Mouse (Mus musculus): ENCODE data around the gene Lmo7.

Lmo7 gene

DNA sequence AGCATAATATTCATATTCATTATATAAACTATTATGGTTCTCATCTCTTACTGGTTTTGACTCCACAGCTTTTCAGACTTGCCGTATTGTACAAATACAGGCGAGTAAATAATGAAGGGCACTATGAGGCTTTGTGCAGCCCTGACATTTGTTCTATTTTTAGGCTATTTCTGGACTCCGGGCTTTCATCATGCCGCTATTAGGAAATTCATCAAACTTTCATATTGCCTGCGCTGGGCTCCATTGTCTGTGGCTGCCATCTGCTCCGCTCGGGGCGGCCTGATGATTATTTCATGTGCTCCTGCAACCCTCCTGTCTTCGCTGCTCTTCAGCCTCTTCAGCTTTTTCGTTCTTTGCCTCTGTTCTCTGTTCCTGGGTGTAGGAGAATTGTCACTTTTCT is 50.3 kb downstream of the Lmo7 start:
- no peak for DNase-seq (ENCODE audit: low read depth, low spot score)

DNA sequence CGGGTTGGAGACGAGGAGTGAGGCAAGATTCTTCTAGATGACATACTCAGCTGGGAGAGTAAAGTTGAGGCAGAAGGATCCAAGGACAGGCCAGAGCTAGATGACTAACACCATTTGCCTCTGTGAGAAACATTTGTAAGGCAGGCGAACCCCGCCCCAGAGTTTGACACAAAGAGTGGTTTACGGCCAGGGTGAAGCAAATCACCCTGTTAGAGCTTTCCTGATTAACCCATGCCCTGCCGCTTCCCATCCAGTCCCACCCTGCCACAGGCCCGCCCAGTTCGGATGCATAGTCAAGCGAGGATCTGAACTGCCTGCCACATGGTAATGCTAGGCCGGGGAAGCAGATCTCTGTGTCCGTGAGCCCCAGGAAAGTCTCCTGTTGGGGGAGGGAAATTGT is 51.5 kb downstream of the Lmo7 start:
- peak; percentile 91 for DNase-seq (ENCODE audit: low read depth, low spot score)

DNA sequence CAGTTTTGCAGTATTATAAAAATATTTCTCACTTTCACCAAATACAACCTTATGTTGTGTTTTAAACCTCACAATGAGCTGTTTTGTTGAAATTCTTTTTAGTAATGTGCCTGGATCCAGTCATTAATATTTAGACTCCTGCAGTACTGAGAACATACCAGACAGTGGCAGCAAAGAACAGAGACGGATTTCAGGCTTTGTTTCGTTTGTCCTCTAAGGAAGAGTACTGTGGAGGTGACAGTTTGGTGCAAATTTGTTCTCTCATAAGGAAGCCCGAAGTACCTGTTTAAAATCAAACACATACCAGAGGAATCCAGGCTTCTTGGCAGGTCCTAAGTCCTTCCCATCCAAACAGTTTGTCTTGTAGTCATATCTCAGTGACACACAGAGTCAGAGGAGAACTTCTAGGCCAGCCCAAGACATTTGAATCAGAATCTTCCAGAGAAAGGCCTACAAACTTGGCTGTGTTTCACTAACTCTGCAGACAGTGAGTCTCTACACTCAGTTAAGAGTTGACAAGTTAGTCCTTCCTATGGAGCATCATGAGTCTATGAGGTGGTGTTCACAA is 52.3 kb downstream of the Lmo7 start:
- peak; percentile 60 for DNase-seq (ENCODE audit: low read depth, low spot score)

DNA sequence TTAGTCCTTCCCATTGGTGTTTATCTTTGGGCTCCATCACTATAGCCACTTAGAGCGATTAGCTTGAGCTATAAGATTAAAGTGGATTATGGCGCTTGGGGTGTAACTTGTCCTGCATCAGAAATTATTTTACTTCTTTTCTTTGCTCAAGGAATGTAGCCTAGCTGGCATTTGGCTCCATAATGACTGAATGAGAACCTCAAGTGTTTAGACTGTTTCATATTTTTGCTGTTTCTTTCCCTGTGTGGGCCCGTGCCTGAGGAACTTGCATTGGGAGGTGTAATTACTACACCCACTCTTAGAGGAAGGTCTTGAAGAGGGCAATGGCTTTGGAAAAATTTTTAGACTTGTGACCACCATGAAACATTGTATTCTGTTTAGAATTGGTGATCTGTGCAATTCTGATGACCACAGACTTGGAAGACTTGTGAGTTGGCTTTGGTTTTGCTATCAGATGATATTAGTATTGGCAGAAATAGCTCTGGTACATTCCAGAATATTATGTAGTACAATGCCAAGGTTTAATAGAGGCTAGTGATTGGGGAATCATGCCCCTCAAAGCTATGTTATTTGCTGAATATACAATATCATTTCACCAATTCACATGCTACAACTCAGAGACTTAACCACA is 54.7 kb downstream of the Lmo7 start:
- DNase-seq (ENCODE audit: low read depth, low spot score) = no peak

DNA sequence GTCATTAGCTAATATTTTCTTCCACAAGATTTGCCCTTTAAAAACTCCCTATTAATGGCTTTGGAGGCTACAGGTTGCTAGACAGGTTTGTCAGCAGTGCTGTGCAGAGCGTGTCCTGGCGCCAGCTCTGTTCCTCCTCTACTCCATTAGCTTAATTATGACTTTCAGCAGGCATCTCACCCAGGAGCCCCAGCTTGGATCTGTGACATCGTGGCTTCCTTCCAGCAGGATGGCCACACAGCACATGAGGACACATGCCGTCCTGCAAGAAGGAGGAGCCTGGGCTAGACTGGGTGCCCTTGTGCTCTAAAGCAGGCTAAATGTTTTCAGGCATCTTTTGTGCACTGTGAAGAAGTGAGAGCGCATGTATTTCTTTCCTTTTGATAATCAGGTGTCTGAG is 58.1 kb downstream of the Lmo7 start:
- DNase-seq (ENCODE audit: low read depth, low spot score) = no peak

DNA sequence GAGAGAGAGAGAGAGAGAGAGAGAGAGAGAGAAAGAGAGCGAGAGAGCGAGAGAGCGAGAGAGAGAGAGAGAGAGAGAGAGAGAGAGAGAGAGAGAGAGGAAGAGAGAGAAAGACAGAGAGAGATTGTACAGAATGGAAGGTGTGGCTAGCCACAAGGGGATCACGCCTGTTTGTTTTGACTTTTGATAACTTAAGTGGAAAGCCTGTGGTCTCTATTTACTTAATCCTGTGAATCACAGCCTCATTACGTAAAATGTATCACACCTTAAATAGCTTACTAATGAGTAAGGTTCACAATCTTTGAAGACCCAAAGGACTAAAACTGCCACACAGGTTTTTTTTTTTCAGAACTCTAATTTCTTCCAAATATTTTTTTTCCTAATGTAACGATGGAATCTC is 58.7 kb downstream of the Lmo7 start:
- no peak for DNase-seq (ENCODE audit: low read depth, low spot score)

DNA sequence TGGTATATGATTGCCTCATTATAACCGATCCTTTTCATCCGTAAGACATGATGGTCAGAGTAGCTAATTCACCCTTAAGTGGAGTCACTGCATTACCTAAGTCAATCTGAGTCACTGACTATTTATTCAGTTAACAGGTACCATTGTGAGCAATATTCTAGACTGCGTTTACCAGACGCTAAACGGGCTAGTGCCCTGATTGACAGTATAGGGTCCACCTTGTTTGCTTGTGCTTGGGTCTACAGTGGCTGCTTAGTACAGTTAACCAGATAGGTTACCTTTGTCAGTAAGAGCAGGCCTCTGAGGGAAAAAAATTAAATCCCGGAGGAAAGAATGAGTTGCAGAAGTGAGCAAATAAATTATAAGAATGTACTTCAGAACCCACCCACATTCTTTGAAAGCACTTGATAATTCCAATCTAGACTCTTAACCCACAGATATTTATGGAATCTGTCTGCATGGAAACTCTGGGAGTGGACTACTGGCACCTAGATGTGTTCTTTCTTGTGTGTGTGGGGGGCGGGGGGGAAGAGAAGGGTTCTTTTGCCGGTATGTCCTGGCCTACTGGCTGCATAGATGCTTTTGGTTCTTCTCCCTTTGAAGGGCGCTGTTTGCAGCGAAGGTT is 64.9 kb downstream of the Lmo7 start:
- DNase-seq (ENCODE audit: low read depth, low spot score) = no peak

DNA sequence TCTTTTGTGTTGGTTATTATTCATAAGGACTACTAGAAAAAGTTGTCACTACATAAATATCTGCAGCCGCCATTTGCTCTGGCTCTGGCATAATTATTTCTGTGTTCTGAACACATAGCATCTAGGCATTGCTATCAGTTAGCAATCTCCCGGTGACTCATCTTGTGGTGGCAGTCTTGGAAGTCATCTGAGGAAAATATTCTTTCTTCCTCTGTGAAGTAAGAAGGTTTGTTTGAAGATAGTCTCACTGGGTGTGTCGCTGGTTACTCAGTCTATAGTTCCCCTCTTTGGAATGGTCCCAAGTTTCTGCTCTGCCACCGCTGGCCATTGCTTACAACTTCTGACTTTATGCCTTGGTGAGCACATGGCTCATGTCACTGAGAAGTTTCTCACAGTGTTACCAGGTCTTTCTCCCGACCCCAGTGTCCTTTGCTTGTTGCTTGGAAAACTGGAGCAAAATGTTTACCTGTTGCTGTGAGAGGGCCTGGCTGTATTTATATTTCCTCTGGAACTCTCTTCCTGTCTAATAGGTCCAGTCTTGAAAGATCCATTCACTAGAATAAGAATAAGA is 68.3 kb downstream of the Lmo7 start:
- DNase-seq (ENCODE audit: low read depth, low spot score) = no peak

DNA sequence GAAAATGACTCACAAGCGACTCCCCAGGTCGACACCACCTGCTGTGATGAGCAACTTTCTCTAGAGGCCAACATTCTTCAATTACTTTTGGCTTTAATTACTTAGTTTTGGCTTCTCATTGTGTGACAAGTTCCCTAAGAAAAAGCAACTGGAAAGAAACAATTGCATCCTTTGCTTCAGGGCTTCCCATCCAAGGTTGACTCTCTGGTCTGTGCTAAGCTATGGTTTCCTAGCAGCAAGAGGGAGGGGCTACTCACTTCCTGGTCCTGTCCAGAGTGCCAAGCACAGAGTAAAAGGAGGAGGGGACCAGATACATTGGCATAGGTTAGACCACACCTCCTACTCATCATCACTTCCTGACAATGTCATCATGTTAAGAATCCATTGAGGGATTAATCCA is 69.0 kb downstream of the Lmo7 start:
- no peak for DNase-seq (ENCODE audit: low read depth, low spot score)

DNA sequence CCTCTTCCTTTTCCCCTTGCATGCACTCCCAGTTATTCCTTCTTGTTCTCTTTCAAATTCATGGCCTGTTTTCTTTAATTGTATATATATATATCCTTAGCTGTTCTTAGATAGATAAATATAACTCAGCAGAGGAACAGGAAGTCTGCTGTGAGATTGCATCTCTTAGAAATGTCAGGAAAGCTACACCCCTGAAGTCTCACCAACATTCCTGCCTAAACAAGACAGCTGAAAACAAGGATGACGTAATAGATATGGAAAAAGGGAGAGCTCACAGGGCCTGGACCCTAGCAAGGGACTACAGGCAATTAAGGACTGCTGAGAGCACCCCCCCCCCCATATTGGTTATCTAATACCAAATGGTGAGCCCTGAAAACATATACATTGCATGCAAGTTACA is 71.9 kb downstream of the Lmo7 start:
- DNase-seq (ENCODE audit: low read depth, low spot score) = no peak

DNA sequence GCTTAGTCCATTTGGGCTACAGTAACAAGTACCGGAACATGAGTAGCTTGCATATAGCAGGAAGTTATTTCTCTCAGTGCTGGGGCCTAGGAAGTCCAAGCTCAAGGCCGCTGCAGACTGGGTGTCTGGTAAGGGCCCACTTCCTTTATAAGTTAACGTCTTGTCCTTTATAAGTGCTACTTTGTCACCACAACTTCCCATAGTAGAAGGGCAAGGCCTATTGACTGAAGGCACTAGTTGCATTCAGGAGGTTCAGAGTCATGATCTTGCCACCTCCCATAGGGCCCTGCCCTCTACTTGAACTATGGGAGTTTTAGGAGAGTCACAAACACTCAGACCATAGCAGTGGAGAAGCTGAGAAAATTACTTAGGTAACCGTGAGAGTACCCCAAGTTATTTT is 74.4 kb downstream of the Lmo7 start:
- DNase-seq (ENCODE audit: low read depth, low spot score) = no peak

DNA sequence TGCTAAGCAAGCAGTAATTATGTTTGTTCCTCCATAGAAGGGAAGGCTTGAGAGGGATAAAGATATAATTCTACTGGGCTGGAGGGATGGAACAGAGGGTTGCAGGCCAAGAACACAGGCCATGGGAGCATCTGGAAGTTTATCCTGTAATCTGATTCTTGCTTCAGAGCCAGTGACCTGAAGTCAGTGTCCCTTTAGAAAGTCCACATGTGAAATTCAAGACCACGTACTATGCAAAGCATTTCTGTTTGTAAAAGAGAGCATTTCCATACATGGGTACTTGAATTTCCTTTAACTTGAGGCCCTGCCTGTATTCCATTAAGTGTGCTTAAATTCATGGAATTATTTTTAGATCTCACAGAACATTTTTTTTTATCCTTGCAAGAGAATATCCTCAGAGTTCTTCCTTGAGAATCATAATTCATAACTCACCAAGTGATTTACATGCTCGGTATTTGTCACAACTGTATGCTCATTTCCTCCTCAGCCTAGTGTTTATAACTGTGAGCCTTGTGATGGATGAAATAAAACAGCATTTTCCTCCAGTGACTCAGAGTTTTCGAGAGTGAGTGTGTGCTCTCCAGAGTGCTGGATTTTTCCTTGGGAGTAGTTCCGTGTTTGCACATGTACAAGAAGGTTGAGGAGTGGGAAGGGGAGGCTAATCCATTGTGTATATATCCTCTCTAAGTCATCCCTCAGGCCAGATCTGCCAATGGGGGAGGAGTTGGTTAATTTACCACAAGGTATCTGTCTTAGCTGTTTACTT is 75.0 kb downstream of the Lmo7 start:
- no peak for DNase-seq (ENCODE audit: low read depth, low spot score)

DNA sequence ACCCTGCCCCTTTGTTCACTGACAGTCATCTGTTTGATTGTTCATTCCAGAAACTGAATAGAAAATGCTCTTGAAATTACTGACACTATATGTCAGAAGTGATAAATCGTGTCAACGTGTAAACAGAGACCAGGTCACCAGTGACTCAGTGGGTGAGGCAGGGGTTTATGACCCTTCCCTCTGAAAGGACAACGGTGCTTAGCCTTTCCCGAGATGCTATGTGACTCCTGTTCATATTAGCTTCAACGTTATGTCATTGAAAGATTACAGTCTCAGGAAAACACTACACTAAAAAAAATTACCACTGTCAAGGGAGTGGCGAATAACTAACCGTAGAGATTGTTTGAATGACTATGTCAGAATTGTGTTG is 75.6 kb downstream of the Lmo7 start:
- DNase-seq (ENCODE audit: low read depth, low spot score) = no peak

DNA sequence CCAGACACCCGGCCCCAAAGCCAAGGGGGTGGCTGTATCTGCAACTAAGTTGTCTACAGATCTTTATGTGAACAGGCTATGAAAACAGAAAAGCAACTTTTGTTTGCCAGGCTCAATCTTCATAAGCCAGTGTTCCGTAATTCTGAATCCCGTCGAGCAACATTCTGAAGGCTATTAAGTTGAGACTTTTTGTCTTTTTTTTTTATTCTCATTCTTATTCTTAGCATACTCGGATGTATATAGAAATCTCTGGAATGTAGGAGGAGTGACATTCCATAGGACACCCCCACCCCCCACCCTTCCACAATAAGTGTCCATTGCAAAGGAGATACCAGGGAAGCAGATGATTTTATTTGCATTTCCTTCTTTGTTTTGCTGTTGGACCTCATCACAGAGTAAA is 76.3 kb downstream of the Lmo7 start:
- DNase-seq (ENCODE audit: low read depth, low spot score) = no peak

DNA sequence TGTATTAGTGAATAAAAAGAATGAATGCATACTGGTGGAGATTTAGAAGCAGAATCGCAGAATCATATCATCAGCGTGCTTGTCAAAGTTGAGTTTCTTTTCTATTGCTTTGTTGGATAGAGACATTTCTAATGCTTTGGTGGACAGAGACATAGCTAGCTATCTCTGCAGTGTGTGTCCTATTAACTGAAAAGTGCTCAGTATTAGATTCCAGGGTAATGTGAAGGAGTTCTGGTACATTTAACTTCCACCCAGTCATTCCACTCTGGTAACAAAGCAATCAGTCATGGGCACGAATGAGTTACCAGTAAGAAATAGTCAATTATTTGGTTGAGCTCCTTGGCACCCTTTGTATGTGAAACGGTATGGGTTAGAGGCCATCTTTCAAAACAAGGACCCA is 76.8 kb downstream of the Lmo7 start:
- DNase-seq (ENCODE audit: low read depth, low spot score) = no peak

DNA sequence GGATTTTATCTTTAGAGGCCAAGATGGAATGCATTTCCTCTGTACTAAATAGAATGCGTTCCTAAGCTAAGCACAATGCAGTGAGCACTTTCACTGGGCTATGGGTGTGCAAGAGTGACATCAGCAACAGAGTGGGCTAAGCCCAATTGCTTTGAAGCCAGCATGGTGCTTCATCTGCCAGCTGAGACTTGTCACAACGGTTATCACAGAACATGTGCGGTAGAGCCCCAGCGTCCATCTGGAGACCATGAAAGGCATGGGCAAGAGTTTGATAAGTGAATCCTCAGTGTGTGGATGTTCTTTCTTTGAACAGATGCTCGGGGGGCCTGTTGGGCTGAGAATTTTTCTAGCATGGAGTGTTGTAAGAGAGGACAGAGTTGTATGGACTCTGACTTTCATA is 86.7 kb downstream of the Lmo7 start:
- no peak for DNase-seq (ENCODE audit: low read depth, low spot score)

DNA sequence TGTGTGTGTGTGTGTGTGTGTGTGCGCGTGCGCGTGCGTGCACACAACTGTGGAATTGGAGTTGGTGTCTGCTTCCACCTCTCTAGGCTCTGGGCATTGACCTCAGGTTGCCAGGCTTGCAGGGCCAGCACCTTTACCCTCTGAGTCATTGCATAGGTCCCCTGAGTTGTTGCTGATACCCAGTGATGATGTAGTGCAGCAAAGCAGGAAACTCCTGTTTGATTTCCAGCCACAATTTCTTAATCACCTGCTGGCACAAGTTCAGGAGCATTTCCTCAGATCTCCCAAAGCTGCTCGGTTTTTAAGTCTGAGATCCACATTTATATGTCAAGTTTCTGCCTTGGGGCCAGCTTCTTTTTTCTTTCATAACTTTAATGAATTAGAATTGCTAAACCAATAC is 92.6 kb downstream of the Lmo7 start:
- no peak for DNase-seq (ENCODE audit: low read depth, low spot score)

DNA sequence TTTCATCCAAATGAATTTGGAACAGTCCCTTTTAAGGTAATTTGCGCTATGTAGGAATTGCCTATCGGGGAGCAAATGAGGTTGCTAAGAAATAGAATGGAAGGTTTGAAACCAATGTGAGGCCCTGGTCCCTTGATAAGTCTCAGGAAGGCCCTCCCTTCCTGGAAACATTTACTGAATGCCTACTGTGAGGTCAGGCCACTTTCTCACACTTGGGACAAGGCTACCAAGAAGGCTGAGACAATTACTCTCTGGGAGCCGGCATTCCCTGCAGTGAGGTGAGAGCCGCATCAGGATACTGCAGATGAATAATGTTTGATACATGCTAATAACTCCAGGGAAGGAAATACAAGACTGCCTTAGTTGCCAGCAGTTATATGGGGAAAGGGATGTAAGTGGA is 93.1 kb downstream of the Lmo7 start:
- DNase-seq (ENCODE audit: low read depth, low spot score) = no peak

DNA sequence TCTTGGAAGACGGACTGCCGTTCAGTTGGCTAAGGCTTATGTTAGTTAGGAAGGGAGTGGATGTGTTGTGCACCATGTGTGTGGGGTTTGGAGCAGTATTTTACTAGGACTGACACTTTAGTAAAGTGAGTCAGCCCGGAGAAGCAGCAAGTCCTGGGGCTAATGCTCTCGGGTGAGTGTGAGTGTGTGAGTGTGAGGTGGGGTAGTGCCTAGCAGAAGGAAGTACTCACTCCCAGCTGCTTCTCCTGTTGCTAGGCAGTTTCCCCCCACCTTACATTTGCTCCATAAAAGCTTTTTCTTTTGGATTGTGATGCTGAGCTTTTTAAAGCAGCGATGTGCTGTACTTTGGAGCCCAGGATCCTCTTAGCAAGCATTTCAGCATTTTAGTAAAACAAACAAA is 99.9 kb downstream of the Lmo7 start:
- no peak for DNase-seq (ENCODE audit: low read depth, low spot score)

DNA sequence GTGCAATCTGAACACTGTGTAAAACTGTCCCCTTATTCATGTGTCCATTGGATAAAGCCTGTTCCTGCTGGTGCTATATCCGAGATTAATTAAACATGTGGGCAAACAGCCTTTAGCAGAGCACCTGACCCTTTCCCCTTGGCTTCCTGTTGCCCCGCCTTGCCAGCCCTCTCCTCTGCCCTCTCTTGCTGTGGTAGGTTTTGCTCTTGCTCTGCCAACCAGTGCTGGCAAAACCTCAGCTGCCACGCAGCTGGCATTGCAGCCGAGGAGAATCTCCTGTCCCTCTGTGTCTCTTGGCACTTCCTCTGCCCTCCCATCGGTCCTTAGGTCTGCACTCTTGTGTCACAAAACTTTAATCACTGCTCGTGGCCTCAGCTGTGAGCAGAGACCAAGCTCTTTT is 100.4 kb downstream of the Lmo7 start:
- no peak for DNase-seq (ENCODE audit: low read depth, low spot score)

DNA sequence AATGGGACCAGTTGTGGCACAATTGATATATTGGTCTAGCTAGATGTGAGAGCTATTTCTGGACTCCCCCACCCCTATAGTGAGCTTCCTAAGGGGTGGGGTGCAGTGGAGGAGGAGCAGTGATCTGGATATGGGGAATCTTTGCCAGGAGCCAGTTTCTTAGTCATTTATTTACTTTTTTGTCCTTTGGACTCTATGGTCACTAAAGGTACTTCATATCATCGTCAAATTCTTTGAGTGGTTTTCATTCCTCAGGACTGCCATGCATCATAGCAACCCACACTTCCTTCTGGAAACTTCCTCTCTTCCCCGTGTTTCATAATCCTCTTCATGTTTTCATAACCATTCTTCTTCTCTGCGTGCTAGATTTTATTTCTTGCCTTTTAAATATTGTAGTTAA is 104.4 kb downstream of the Lmo7 start:
- no peak for DNase-seq (ENCODE audit: low read depth, low spot score)

DNA sequence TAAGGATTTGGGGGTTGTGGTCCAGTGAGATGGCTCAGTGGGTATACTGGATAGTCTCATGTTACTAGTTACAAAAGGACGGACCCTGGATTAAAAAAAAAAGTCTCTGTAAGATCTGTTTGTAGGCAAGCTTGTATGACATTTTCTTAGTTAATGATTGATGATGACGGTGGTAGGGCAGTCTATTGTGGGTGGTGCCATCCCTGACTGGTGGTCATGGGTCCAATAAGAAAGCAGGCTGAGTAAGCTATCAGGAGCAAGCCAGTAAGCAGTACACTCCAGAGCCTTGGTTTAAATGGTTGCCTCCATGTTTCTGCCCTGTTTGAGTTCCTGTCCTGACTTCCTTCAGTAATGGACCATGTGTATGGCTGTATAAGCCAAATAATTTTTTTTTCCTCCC is 106.6 kb downstream of the Lmo7 start:
- DNase-seq (ENCODE audit: low read depth, low spot score) = no peak

DNA sequence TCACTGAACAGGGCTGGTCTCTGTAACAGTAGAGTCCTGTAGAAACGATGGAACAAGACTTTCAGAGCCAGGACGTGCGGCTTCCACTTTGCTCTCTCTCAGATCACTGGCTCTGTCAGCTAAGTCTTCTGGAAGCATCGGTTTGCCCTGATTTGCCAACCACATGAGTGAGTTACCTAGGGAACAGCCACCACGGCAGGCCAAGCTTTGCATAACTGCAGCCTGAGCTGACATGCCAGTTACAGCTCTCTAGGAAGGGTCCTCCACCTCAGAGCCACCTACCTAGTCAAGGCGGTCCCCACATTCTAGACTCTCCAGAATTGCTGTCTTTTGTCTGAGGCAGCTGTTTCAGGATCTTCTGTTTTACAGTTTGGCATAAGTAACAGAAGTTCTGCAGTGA is 107.4 kb downstream of the Lmo7 start:
- DNase-seq (ENCODE audit: low read depth, low spot score) = peak; percentile 12
